Mouse (Mus musculus) kidney, embryonic 15.5 days (tissue): Measurements from ENCODE around the gene Rnf182. TPM values are rescaled to one million over a fixed set of nuclear protein-coding genes. Genes with fewer than 3 reads are reported as not detected.

Source experiments
- ATAC-seq: fragments of 200-750 bp; cut with Nextera tagmentation; replicated peaks from 2 replicates; pipeline ENCODE4 v1.8.0; 2017; ENCODE audit warnings: moderate TSS enrichment; ENCODE audit not compliant: low FRiP score
- H3K27ac ChIP-seq: fragments of 300-500 bp; sonication (generic); 2 replicates; pipeline ENCODE4 v1.5.1; 2015; ENCODE audit warnings: mild to moderate bottlenecking, inconsistent platforms
- H3K27me3 ChIP-seq: fragments of 300-500 bp; sonication (generic); 2 replicates; pipeline ENCODE4 v1.6.1; 2015; ENCODE audit warnings: inconsistent platforms
- H3K36me3 ChIP-seq: fragments of 300-500 bp; sonication (generic); 2 replicates; pipeline ENCODE4 v1.6.1; 2015; ENCODE audit warnings: inconsistent platforms
- H3K4me1 ChIP-seq: fragments of 300-500 bp; sonication (generic); 2 replicates; pipeline ENCODE4 v1.6.1; 2015; ENCODE audit warnings: inconsistent platforms
- H3K4me2 ChIP-seq: fragments of 300-500 bp; sonication (generic); 2 replicates; pipeline ENCODE4 v1.6.1; 2015; ENCODE audit warnings: moderate library complexity, mild to moderate bottlenecking, inconsistent platforms
- H3K4me3 ChIP-seq: fragments of 300-500 bp; sonication (generic); replicated peaks from 2 replicates; pipeline ENCODE4 v1.5.1; 2015; ENCODE audit warnings: mild to moderate bottlenecking, inconsistent platforms
- H3K9ac ChIP-seq: fragments of 300-500 bp; sonication (generic); 2 replicates; pipeline ENCODE4 v1.6.1; 2015; ENCODE audit warnings: mild to moderate bottlenecking, inconsistent platforms
- H3K9me3 ChIP-seq: fragments of 300-500 bp; sonication (generic); replicated peaks from 2 replicates; pipeline ENCODE4 v1.6.1; 2016; ENCODE audit warnings: inconsistent platforms
- WGBS: fragments of 180-500 bp; shearing (Covaris S2); methylation state at CpG from one replicate; pipeline ENCODE4 v1.1.7; 2015; ENCODE audit warnings: mixed read lengths; 5-methylcytosine and 5-hydroxymethylcytosine counted together
- polyA plus RNA-seq: library from polyadenylated mRNA; unstranded; fragments of >200 nt; fragmentation: Nextera tagmentation; extraction: Ambion mirVana; gene quantifications from 2 replicates; pipeline ENCODE4 v1.2.1, GENCODE M21; 2015

Gene Rnf182
- polyA plus RNA-seq, 1 experiment from 2014 or later = 1.3 TPM

- H3K9me3 ChIP-seq = no peaks in the 10 kb centered on the region
- H3K4me3 ChIP-seq = peak overlapping the region; percentile 68
- 0 out of 2 replicates have a peak, but pooled peaks have one; percentile 15 for ATAC-seq
- peak overlapping the region; percentile 93 for H3K4me2 ChIP-seq
- no peaks in the 10 kb centered on the region for H3K36me3 ChIP-seq
- peaks cover 25% of the 10 kb centered on the region for H3K27me3 ChIP-seq
- H3K27ac ChIP-seq = 0 out of 2 replicates have a peak overlapping the region, but pooled peaks have one; percentile 33
- 18% methylated on average over 9 of the region's 9 CpGs for WGBS
- no peak overlapping the region for H3K9ac ChIP-seq
- peaks cover 15% of the 10 kb centered on the region for H3K4me1 ChIP-seq
Observed at GRCm38 (mm10) chr13:43615194-43615576, 325 bp upstream of the Rnf182 start.

GRCm38 (mm10) chr13:43616551-43616950 lies 1.0 kb downstream of the Rnf182 start:
- Histone ChIP-seq H3K4me1 (peaks cover 15% of the 10 kb centered on the region), H3K9ac (no peak overlapping the region), H3K27ac (no peak overlapping the region), H3K27me3 (peaks cover 25% of the 10 kb centered on the region), H3K9me3 (no peaks in the 10 kb centered on the region), H3K4me3 (peak overlapping the region; percentile 68), H3K4me2 (peak overlapping the region; percentile 93), H3K36me3 (no peaks in the 10 kb centered on the region)
- no peak for ATAC-seq
- 37% methylated on average over 6 of the region's 6 CpGs for WGBS

- peaks cover 25% of the 10 kb centered on the region for H3K27me3 ChIP-seq
- WGBS = 60% methylated on average over 4 of the region's 4 CpGs
Observed at GRCm38 (mm10) chr13:43619550-43620175, 4.2 kb downstream of the Rnf182 start.

GRCm38 (mm10) chr13:43627922-43628321 lies 12.4 kb downstream of the Rnf182 start:
- no peak overlapping the region for H3K4me3 ChIP-seq
- no peak overlapping the region for H3K9ac ChIP-seq
- H3K4me2 ChIP-seq = no peak overlapping the region
- H3K9me3 ChIP-seq = no peaks in the 10 kb centered on the region
- no peak for ATAC-seq
- no peaks in the 10 kb centered on the region for H3K4me1 ChIP-seq
- no peaks in the 10 kb centered on the region for H3K27me3 ChIP-seq
- WGBS = 70% methylated on average over 5 of the region's 5 CpGs
- H3K27ac ChIP-seq = no peak overlapping the region
- H3K36me3 ChIP-seq = no peaks in the 10 kb centered on the region

More at GRCm38 (mm10) chr13:43619550-43620175, 4.2 kb downstream of the Rnf182 start:
- no peak overlapping the region for H3K27ac ChIP-seq
- H3K9ac ChIP-seq = no peak overlapping the region
- no peaks in the 10 kb centered on the region for H3K9me3 ChIP-seq
- H3K4me2 ChIP-seq = no peak overlapping the region
- no peaks in the 10 kb centered on the region for H3K36me3 ChIP-seq
- ATAC-seq = no peak
- H3K4me1 ChIP-seq = peaks cover 15% of the 10 kb centered on the region
- H3K4me3 ChIP-seq = no peak overlapping the region

DNA sequence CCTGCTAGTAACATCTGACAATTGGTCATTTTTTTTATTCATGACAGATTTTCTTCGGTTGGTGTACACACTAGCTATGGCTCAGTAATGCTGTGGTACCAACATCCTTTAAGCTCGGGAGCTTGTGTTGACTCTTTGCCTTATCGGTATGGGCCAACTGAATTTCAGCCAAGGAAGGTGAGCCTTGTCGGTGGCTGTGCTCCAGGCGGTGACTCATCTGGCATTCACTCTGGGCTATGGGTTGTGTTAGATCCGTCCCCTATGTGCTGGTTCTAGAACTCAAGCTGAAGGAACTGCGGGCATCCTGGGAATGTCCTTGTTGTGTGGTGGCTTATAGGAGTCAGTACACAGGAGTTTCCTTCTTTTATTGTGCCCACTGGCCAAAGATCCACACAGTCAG lies 14.3 kb downstream of the Rnf182 start:
- H3K27me3 ChIP-seq = no peaks in the 10 kb centered on the region
- no peak for ATAC-seq
- H3K36me3 ChIP-seq = no peaks in the 10 kb centered on the region
- no peak overlapping the region for H3K4me2 ChIP-seq
- H3K9me3 ChIP-seq = no peaks in the 10 kb centered on the region
- H3K27ac ChIP-seq = no peak overlapping the region
- no peaks in the 10 kb centered on the region for H3K4me1 ChIP-seq
- H3K4me3 ChIP-seq = no peak overlapping the region
- no peak overlapping the region for H3K9ac ChIP-seq
- WGBS = 86% methylated on average over 7 of the region's 7 CpGs

- Histone ChIP-seq H3K9ac (no peak overlapping the region), H3K9me3 (no peaks in the 10 kb centered on the region), H3K27ac (no peak overlapping the region), H3K4me1 (no peaks in the 10 kb centered on the region), H3K4me2 (no peak overlapping the region), H3K4me3 (no peak overlapping the region), H3K27me3 (no peaks in the 10 kb centered on the region), H3K36me3 (no peaks in the 10 kb centered on the region)
- 96% methylated on average over 6 of the region's 6 CpGs for WGBS
- ATAC-seq = no peak
Observed at GRCm38 (mm10) chr13:43631266-43631665, 15.8 kb downstream of the Rnf182 start.

DNA sequence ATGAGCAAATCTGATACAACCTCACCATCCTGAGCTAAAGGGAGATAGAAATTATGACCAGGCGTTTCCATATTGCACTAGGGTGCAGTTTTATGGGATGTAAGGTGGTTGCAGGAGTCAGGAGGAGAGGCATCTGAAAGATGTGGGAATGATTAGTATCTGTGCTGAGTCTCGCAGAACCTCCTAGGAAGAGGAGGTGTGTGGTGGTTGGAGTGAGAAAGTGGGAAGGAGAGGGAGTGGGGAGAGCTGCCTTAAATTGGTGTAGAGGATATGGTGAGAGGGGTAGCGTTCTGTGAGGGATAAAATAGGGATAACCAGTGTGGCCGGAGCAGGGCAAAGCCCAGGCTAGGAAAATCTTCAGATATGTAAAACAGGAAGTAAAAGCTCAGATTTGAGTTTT lies 17.5 kb downstream of the Rnf182 start:
- 87% methylated on average over 4 of the region's 4 CpGs for WGBS
- H3K4me1 ChIP-seq = no peaks in the 10 kb centered on the region
- no peaks in the 10 kb centered on the region for H3K36me3 ChIP-seq
- no peak overlapping the region for H3K27ac ChIP-seq
- H3K4me3 ChIP-seq = no peak overlapping the region
- no peaks in the 10 kb centered on the region for H3K9me3 ChIP-seq
- H3K4me2 ChIP-seq = no peak overlapping the region
- H3K27me3 ChIP-seq = no peaks in the 10 kb centered on the region
- H3K9ac ChIP-seq = no peak overlapping the region
- ATAC-seq = no peak

DNA sequence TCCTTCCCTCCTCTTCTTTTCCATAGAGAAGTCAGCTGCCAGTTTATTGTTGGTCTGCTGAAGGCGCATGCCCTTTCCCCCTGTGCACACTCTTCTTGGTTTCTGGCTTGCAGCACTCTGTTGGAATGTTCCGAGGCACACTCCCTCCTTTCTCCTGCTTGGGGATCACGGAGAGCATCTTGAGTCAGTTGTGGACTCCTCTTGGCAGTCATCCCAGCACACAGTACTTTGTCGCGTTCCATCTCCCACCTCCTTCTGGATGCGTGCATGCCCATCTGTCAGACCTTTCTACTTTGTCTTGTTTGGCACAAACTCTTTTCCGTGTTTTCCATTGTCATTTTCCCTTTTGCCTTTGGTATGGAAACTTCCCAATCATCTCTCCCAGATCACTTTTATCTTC lies 22.2 kb downstream of the Rnf182 start:
- Histone ChIP-seq H3K4me1 (no peaks in the 10 kb centered on the region), H3K27ac (no peak overlapping the region), H3K36me3 (no peaks in the 10 kb centered on the region), H3K9ac (no peak overlapping the region), H3K4me3 (no peak overlapping the region), H3K9me3 (no peaks in the 10 kb centered on the region), H3K27me3 (no peaks in the 10 kb centered on the region), H3K4me2 (no peak overlapping the region)
- WGBS = 88% methylated on average over 7 of the region's 7 CpGs
- ATAC-seq = no peak

GRCm38 (mm10) chr13:43644991-43645390 lies 29.5 kb downstream of the Rnf182 start:
- Histone ChIP-seq H3K4me2 (no peak overlapping the region), H3K36me3 (no peaks in the 10 kb centered on the region), H3K4me3 (no peak overlapping the region), H3K9me3 (no peaks in the 10 kb centered on the region), H3K4me1 (0 out of 2 replicates have a peak, but pooled peaks cover 7% of the 10 kb centered on the region), H3K9ac (no peak overlapping the region), H3K27ac (no peak overlapping the region), H3K27me3 (0 out of 2 replicates have a peak, but pooled peaks cover 3% of the 10 kb centered on the region)
- 35% methylated on average over 1 of the region's 1 CpGs for WGBS
- no peak for ATAC-seq

DNA sequence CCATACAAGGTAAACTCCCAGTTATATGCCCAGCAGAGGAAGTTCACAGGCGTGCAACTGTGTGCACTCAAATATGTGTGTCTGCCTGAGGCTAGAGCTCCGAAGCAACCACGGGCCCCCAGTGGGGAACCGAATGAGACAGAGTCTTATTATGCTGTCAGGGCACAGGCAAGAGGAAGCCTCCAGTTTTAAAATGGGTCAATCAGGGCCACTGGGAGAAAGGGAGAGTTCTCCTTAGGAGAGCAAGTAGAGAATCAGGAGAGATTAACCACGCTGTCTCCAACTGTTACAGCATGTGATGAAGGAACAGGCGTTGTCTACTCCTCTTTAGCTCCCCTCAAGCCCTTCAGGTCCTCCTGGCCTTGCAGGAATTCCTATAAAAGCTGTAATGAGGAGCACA lies 33.0 kb downstream of the Rnf182 start:
- H3K27ac ChIP-seq = no peak overlapping the region
- no peak overlapping the region for H3K4me3 ChIP-seq
- H3K9ac ChIP-seq = no peak overlapping the region
- H3K4me2 ChIP-seq = no peak overlapping the region
- H3K9me3 ChIP-seq = no peaks in the 10 kb centered on the region
- H3K27me3 ChIP-seq = 0 out of 2 replicates have a peak, but pooled peaks cover 3% of the 10 kb centered on the region
- H3K36me3 ChIP-seq = no peaks in the 10 kb centered on the region
- peaks cover 13% of the 10 kb centered on the region; the same call in 1 of the 2 replicates for H3K4me1 ChIP-seq
- WGBS = 45% methylated on average over 6 of the region's 6 CpGs
- no peak for ATAC-seq

GRCm38 (mm10) chr13:43651277-43651676 lies 35.8 kb downstream of the Rnf182 start:
- WGBS = 12% methylated on average over 3 of the region's 3 CpGs
- H3K9ac ChIP-seq = no peak overlapping the region
- no peak overlapping the region for H3K27ac ChIP-seq

GRCm38 (mm10) chr13:43654091-43654490 lies 38.6 kb downstream of the Rnf182 start:
- no peak overlapping the region for H3K27ac ChIP-seq
- 39% methylated on average over 6 of the region's 6 CpGs for WGBS
- no peak for ATAC-seq
- H3K4me3 ChIP-seq = no peak overlapping the region
- H3K4me2 ChIP-seq = no peak overlapping the region
- peaks cover 8% of the 10 kb centered on the region; the same call in 1 of the 2 replicates for H3K4me1 ChIP-seq
- H3K9ac ChIP-seq = no peak overlapping the region
- H3K27me3 ChIP-seq = 0 out of 2 replicates have a peak, but pooled peaks cover 3% of the 10 kb centered on the region
- no peaks in the 10 kb centered on the region for H3K9me3 ChIP-seq
- H3K36me3 ChIP-seq = no peaks in the 10 kb centered on the region

More at GRCm38 (mm10) chr13:43651277-43651676, 35.8 kb downstream of the Rnf182 start:
- Histone ChIP-seq H3K36me3 (no peaks in the 10 kb centered on the region), H3K4me1 (peaks cover 15% of the 10 kb centered on the region; the same call in 1 of the 2 replicates), H3K27me3 (0 out of 2 replicates have a peak, but pooled peaks cover 3% of the 10 kb centered on the region), H3K4me3 (no peak overlapping the region), H3K4me2 (peak overlapping the region; percentile 15; the same call in 1 of the 2 replicates), H3K9me3 (no peaks in the 10 kb centered on the region)
- ATAC-seq = peak; percentile 66; the same call in 1 of the 2 replicates
